Mouse (Mus musculus): ENCODE measurements at regions not wholly inside any gene's neighbourhood (a gene's known extent, or its start where the extent isn't known, plus 50 kb on each side); places are given as distances from the start of the nearest gene placed in this dataset.
"Not testable (repeated sequence)": the region's sequence is repeated elsewhere in the genome, so short reads cannot be mapped to it uniquely, and the experiment has no call there.

GRCm38 (mm10) chr10:51397016-51397415 lies 83.4 kb upstream of the Gm49339 start:
- ATAC-seq (ENCODE audit: low TSS enrichment) = not testable (repeated sequence)

- peak; percentile 96 for ATAC-seq (ENCODE audit: low TSS enrichment)
These were observed 75.3 kb upstream of the Gm49339 start for GRCm38 (mm10) chr10:51405141-51405540.

GRCm38 (mm10) chr10:51412795-51413194 lies 67.6 kb upstream of the Gm49339 start:
- no peak for ATAC-seq (ENCODE audit: low TSS enrichment)

- ATAC-seq (ENCODE audit: low TSS enrichment) = no peak
These were observed 65.9 kb upstream of the Gm49339 start for GRCm38 (mm10) chr10:51414512-51414911.

- ATAC-seq (ENCODE audit: low TSS enrichment) = no peak
These were observed 63.7 kb upstream of the Gm49339 start for GRCm38 (mm10) chr10:51416723-51417122.

GRCm38 (mm10) chr10:51417221-51417911 lies 63.0 kb upstream of the Gm49339 start:
- no peak for ATAC-seq (ENCODE audit: low TSS enrichment)

GRCm38 (mm10) chr10:51418550-51418949 lies 61.9 kb upstream of the Gm49339 start:
- no peak for ATAC-seq (ENCODE audit: low TSS enrichment)

GRCm38 (mm10) chr10:51422501-51422900 lies 57.9 kb upstream of the Gm49339 start:
- ATAC-seq (ENCODE audit: low TSS enrichment) = no peak
